Mouse (Mus musculus) lung, postnatal 4 days (tissue): ENCODE measurements around the gene Ugt2a1.
"Not testable (repeated sequence)": the region's sequence is repeated elsewhere in the genome, so short reads cannot be mapped to it uniquely, and the experiment has no call there.

Experiments
- DNase-seq, 2 experiments: peaks; one replicate each; pipeline ENCODE4 v3.0.0; 2021

The Ugt2a1 gene

GRCm38 (mm10) chr5:87490771-87491170, at the start of gene Ugt2a1:
TSS of gene Ugt2a1 (minus strand) at chr5:87490871.
- no peak for DNase-seq

- no peak for DNase-seq
These were observed 47.4 kb upstream of the Ugt2a1 start, which contains the start of gene Sult1b1 for GRCm38 (mm10) chr5:87538111-87538510. TSS of gene Sult1b1 (minus strand) at chr5:87538195.

GRCm38 (mm10) chr5:87535994-87536644, 45.4 kb upstream of the Ugt2a1 start:
- DNase-seq, result no peak

GRCm38 (mm10) chr5:87532288-87532687, 41.6 kb upstream of the Ugt2a1 start:
- no peak for DNase-seq

GRCm38 (mm10) chr5:87523561-87523960, 32.9 kb upstream of the Ugt2a1 start:
- DNase-seq, result not testable (repeated sequence)

GRCm38 (mm10) chr5:87505776-87506458, 15.2 kb upstream of the Ugt2a1 start:
- no peak for DNase-seq

- DNase-seq, result no peak
These were observed 12.0 kb upstream of the Ugt2a1 start for GRCm38 (mm10) chr5:87502687-87503086.

GRCm38 (mm10) chr5:87499341-87499740, 8.7 kb upstream of the Ugt2a1 start:
- no peak for DNase-seq

- no peak for DNase-seq
These were observed 8.3 kb upstream of the Ugt2a1 start for GRCm38 (mm10) chr5:87498936-87499335.

- DNase-seq, result not testable (repeated sequence)
These were observed 4.0 kb downstream of the Ugt2a1 start, which contains the start of gene Gm43638 for GRCm38 (mm10) chr5:87486706-87487105. TSS of gene Gm43638 (minus strand) at chr5:87486806.

GRCm38 (mm10) chr5:87482160-87482559, 8.5 kb downstream of the Ugt2a1 start, which contains the start of gene Ugt2a2:
TSS of gene Ugt2a2 (minus strand) at chr5:87482260.
- DNase-seq, result no peak

- DNase-seq, result no peak
These were observed 31.9 kb downstream of the Ugt2a1 start for GRCm38 (mm10) chr5:87458810-87459209.

- no peak for DNase-seq
These were observed 33.0 kb downstream of the Ugt2a1 start for GRCm38 (mm10) chr5:87457701-87458100.

- no peak for DNase-seq
These were observed 34.3 kb downstream of the Ugt2a1 start for GRCm38 (mm10) chr5:87456216-87456850.

- no peak for DNase-seq
These were observed 35.2 kb downstream of the Ugt2a1 start for GRCm38 (mm10) chr5:87455519-87455918.

GRCm38 (mm10) chr5:87452514-87452913, 38.2 kb downstream of the Ugt2a1 start:
- DNase-seq, result not testable (repeated sequence)

GRCm38 (mm10) chr5:87436264-87436663, 54.4 kb downstream of the Ugt2a1 start:
- no peak for DNase-seq

GRCm38 (mm10) chr5:87425676-87426075, 65.0 kb downstream of the Ugt2a1 start:
- no peak for DNase-seq

- not testable (repeated sequence) for DNase-seq
These were observed 66.6 kb downstream of the Ugt2a1 start, which contains the start of gene Ugt2b38 for GRCm38 (mm10) chr5:87424041-87424440. TSS of gene Ugt2b38 (minus strand) at chr5:87424203.
